Mouse (Mus musculus) olfactory bulb, adult 2 months (tissue): ENCODE results near the gene Eps8l2.

ENCODE experiments used
- CTCF ChIP-seq: fragments of 200-500 bp; IDR thresholded peaks from 2 replicates; pipeline ENCODE4 v1.5.1; 2012; ENCODE audit warnings: low read depth, mild to moderate bottlenecking, low read length, moderate library complexity; ENCODE audit not compliant: insufficient read depth
- POLR2A ChIP-seq: fragments of 200-500 bp; IDR thresholded peaks from 2 replicates; pipeline ENCODE4 v1.6.1; 2012; ENCODE audit warnings: mild to moderate bottlenecking, low read depth, low read length, moderate library complexity; ENCODE audit not compliant: insufficient read depth

DNA sequence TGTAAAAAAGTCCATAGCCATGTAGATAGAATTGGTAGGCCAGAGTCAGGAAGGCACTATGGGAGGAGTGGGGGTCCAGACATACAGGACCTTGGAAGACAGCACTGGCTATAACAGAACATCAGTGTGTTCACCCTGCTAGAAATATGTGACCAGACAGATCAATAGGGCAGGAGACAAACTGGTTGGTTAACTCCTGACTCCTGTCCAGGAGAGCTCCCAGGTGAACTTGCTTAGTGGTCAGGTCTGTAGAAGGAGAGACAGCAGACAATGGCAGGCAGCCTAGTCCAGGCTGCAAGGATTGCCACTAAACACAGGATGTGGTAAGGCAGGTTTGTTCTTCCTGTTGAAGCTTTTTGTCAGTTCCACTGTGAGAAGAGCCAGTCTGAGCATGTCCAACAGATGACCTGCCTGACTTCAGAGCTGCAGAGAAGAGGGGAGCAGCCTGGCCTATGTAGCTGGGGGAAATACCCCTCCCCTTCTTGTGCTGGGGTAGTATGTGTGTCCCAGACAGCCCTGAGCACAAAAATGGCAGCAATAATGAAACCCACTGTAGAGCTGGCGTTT is 35.9 kb upstream of the Eps8l2 start:
- no peak for TF ChIP-seq CTCF
- no peak for TF ChIP-seq POLR2A
